ENCODE assay signal across 2 mouse cellular contexts in genomic region chr6:135191906-135192305, GRCm38 (mm10).
TF ChIP-seq lines count a peak whose summit lies in the region.

No protein-coding gene starts in this region.

TF ChIP-seq in CH12.LX, 34 proteins besides CTCF, POLR2A, EP300 and RAD21 (continued from another document):
- TF ChIP-seq HCFC1 (IDR thresholded peaks at IDR 0.05; ENCODE audit: low read depth, low read length), result no peak
- no peak for TF ChIP-seq TBP (conservative IDR thresholded peaks at IDR 0.05; ENCODE audit: low read depth, low read length)
- no peak for TF ChIP-seq PAX5 (IDR thresholded peaks at IDR 0.05; ENCODE audit: low read length)
- TF ChIP-seq MXI1 (IDR thresholded peaks at IDR 0.05; ENCODE audit: low read depth, low read length), result no peak
- TF ChIP-seq USF1 (IDR thresholded peaks at IDR 0.05; ENCODE audit: low read depth, low read length), result no peak
- no peak for TF ChIP-seq MAZ (IDR thresholded peaks at IDR 0.05; ENCODE audit: low read depth, low read length)
- TF ChIP-seq SMC3 (IDR thresholded peaks at IDR 0.05; ENCODE audit: low read depth, low read length), result no peak
- TF ChIP-seq IRF4 (IDR thresholded peaks at IDR 0.05; ENCODE audit: low read depth, low read length), result peak; percentile 43; the same call in 1 of the 2 replicates
- TF ChIP-seq GABPA (IDR thresholded peaks at IDR 0.05; ENCODE audit: insufficient replicate concordance, low read depth, low read length), result no peak
- no peak for TF ChIP-seq KAT2A (IDR thresholded peaks at IDR 0.05; ENCODE audit: insufficient replicate concordance, low read length)
- TF ChIP-seq ETS1 (conservative IDR thresholded peaks at IDR 0.05; ENCODE audit: low read depth, low read length), result peak; percentile 35
- TF ChIP-seq USF2 (conservative IDR thresholded peaks at IDR 0.05; ENCODE audit: low read depth, low read length), result no peak
- TF ChIP-seq ZMIZ1 (IDR thresholded peaks at IDR 0.05; ENCODE audit: low read depth, low read length), result no peak
TF ChIP-seq in CH12.LX: peak in this region for 2.

TF ChIP-seq in myocyte, 11 proteins besides CTCF, POLR2A, EP300 and RAD21 (continued from another document):
- no peak for TF ChIP-seq E2F4 (IDR thresholded peaks at IDR 0.05; ENCODE audit: insufficient read depth)
- TF ChIP-seq MYOG (IDR thresholded peaks at IDR 0.05; ENCODE audit: control insufficient read depth in 1 of 3, insufficient read depth in 1 of 3, insufficient read length in 2 of 3, low read depth in 2 of 3), result no peak
- 0 out of 2 replicates have a peak, but pooled peaks have one; percentile 19 for TF ChIP-seq CEBPB (IDR thresholded peaks at IDR 0.05; ENCODE audit: insufficient read depth, poor library complexity, severe bottlenecking)
- TF ChIP-seq POLR2AphosphoS2 (IDR thresholded peaks at IDR 0.05; ENCODE audit: insufficient read length, low read depth), result no peak
- no peak for TF ChIP-seq MYOD1 (IDR thresholded peaks at IDR 0.05; ENCODE audit: control insufficient read depth in 1 of 3, insufficient read length in 2 of 3, low read depth in 2 of 3)
